Mouse (Mus musculus): ENCODE results near the gene Cpd. TPM values are rescaled to one million over a fixed set of nuclear protein-coding genes. Genes with fewer than 3 reads are reported as not detected.

Gene Cpd
- polyA plus RNA-seq, 1 experiment = 17.6 TPM

GRCm38 (mm10) chr11:76859261-76859660 lies 12.4 kb upstream of the Cpd start:
- H3K4me2 ChIP-seq (ENCODE audit: low read depth) = no peak overlapping the region
- no peaks in the 10 kb centered on the region for H3K79me2 ChIP-seq (ENCODE audit: control insufficient read depth, insufficient read depth)
- no peak overlapping the region for H3ac ChIP-seq (ENCODE audit: control insufficient read depth, insufficient read length)
- H3K36me3 ChIP-seq (ENCODE audit: control insufficient read depth, insufficient read depth) = no peaks in the 10 kb centered on the region
- no peak overlapping the region for H3K4me3 ChIP-seq
- TF ChIP-seq TCF3 (IDR thresholded peaks at IDR 0.05; ENCODE audit: insufficient read length, low read depth) (no peak), E2F4 (IDR thresholded peaks at IDR 0.05; ENCODE audit: insufficient read depth) (no peak), SRF (IDR thresholded peaks at IDR 0.05; ENCODE audit: control insufficient read depth, insufficient read length, low read depth) (no peak), TCF12 (IDR thresholded peaks at IDR 0.05; ENCODE audit: insufficient read depth, poor library complexity, severe bottlenecking) (no peak), CEBPB (IDR thresholded peaks at IDR 0.05; ENCODE audit: insufficient read depth, poor library complexity, severe bottlenecking) (no peak), MYOD1 (IDR thresholded peaks at IDR 0.05; ENCODE audit: control insufficient read depth in 1 of 3, insufficient read length in 2 of 3, low read depth in 2 of 3) (no peak), POLR2A (IDR thresholded peaks at IDR 0.05; ENCODE audit: insufficient read length, low read depth) (no peak), REST (IDR thresholded peaks at IDR 0.05; ENCODE audit: insufficient read depth, insufficient read length) (no peak), MYOG (IDR thresholded peaks at IDR 0.05; ENCODE audit: control insufficient read depth in 1 of 3, insufficient read depth in 1 of 3, insufficient read length in 2 of 3, low read depth in 2 of 3) (no peak), MAX (IDR thresholded peaks at IDR 0.05; ENCODE audit: low read depth) (no peak), USF1 (IDR thresholded peaks at IDR 0.05; ENCODE audit: low read depth) (no peak), POLR2AphosphoS2 (IDR thresholded peaks at IDR 0.05; ENCODE audit: insufficient read length, low read depth) (no peak)
- no peaks in the 10 kb centered on the region for H3K27me3 ChIP-seq (ENCODE audit: control insufficient read depth, insufficient read depth, insufficient read length)

DNA sequence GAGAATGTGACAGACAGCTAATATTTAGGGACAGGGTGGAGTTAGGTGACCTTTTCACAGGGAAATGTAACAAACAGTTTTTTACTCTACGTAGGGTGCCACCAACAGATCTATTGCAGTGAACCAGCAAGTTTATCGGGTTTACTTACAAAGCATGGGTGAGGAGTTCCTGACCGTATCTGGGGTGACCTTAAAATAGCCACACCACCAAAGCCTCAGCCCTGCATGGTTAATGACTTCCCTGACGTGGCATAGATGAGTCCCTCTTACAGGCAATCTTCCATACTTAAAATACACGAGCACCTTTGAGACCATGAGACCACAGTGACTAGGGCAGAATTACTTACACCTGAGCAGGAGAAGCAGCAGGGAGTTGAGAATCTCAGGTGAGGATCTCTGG lies 12.0 kb upstream of the Cpd start:
- Histone ChIP-seq H3K79me2 (ENCODE audit: control insufficient read depth, insufficient read depth) (no peaks in the 10 kb centered on the region), H3K4me3 (no peak overlapping the region), H3K36me3 (ENCODE audit: control insufficient read depth, insufficient read depth) (no peaks in the 10 kb centered on the region), H3ac (ENCODE audit: control insufficient read depth, insufficient read length) (no peak overlapping the region), H3K4me2 (ENCODE audit: low read depth) (peak overlapping the region; percentile 26), H3K27me3 (ENCODE audit: control insufficient read depth, insufficient read depth, insufficient read length) (no peaks in the 10 kb centered on the region)
- no peak for TF ChIP-seq E2F4 (IDR thresholded peaks at IDR 0.05; ENCODE audit: insufficient read depth)
- no peak for TF ChIP-seq SRF (IDR thresholded peaks at IDR 0.05; ENCODE audit: control insufficient read depth, insufficient read length, low read depth)
- TF ChIP-seq USF1 (IDR thresholded peaks at IDR 0.05; ENCODE audit: low read depth) = no peak
- TF ChIP-seq MAX (IDR thresholded peaks at IDR 0.05; ENCODE audit: low read depth) = no peak
- no peak for TF ChIP-seq MYOD1 (IDR thresholded peaks at IDR 0.05; ENCODE audit: control insufficient read depth in 1 of 3, insufficient read length in 2 of 3, low read depth in 2 of 3)
- no peak for TF ChIP-seq REST (IDR thresholded peaks at IDR 0.05; ENCODE audit: insufficient read depth, insufficient read length)
- no peak for TF ChIP-seq POLR2A (IDR thresholded peaks at IDR 0.05; ENCODE audit: insufficient read length, low read depth)
- no peak for TF ChIP-seq TCF12 (IDR thresholded peaks at IDR 0.05; ENCODE audit: insufficient read depth, poor library complexity, severe bottlenecking)
- TF ChIP-seq TCF3 (IDR thresholded peaks at IDR 0.05; ENCODE audit: insufficient read length, low read depth) = no peak
- no peak for TF ChIP-seq MYOG (IDR thresholded peaks at IDR 0.05; ENCODE audit: control insufficient read depth in 1 of 3, insufficient read depth in 1 of 3, insufficient read length in 2 of 3, low read depth in 2 of 3)
- no peak for TF ChIP-seq POLR2AphosphoS2 (IDR thresholded peaks at IDR 0.05; ENCODE audit: insufficient read length, low read depth)

GRCm38 (mm10) chr11:76857111-76857510 lies 10.3 kb upstream of the Cpd start:
- Histone ChIP-seq H3K4me3 (no peak overlapping the region), H3K27me3 (ENCODE audit: control insufficient read depth, insufficient read depth, insufficient read length) (no peaks in the 10 kb centered on the region), H3ac (ENCODE audit: control insufficient read depth, insufficient read length) (no peak overlapping the region), H3K36me3 (ENCODE audit: control insufficient read depth, insufficient read depth) (no peaks in the 10 kb centered on the region), H3K79me2 (ENCODE audit: control insufficient read depth, insufficient read depth) (no peaks in the 10 kb centered on the region), H3K4me2 (ENCODE audit: low read depth) (peak overlapping the region; percentile 64)
- peak; percentile 74 to 89 (median 76) for TF ChIP-seq MYOD1 (IDR thresholded peaks at IDR 0.05; ENCODE audit: control insufficient read depth in 1 of 3, insufficient read length in 2 of 3, low read depth in 2 of 3)
- no peak for TF ChIP-seq MAX (IDR thresholded peaks at IDR 0.05; ENCODE audit: low read depth)
- peak in 2 of 3 experiments; percentile 43 to 50 for TF ChIP-seq MYOG (IDR thresholded peaks at IDR 0.05; ENCODE audit: control insufficient read depth in 1 of 3, insufficient read depth in 1 of 3, insufficient read length in 2 of 3, low read depth in 2 of 3)

- peak overlapping the region; percentile 64 for H3K4me2 ChIP-seq (ENCODE audit: low read depth)
- no peak overlapping the region for H3ac ChIP-seq (ENCODE audit: control insufficient read depth, insufficient read length)
- no peak overlapping the region for H3K4me3 ChIP-seq
- no peaks in the 10 kb centered on the region for H3K27me3 ChIP-seq (ENCODE audit: control insufficient read depth, insufficient read depth, insufficient read length)
- TF ChIP-seq MYOD1 (IDR thresholded peaks at IDR 0.05; ENCODE audit: control insufficient read depth in 1 of 3, insufficient read length in 2 of 3, low read depth in 2 of 3) (no peak), POLR2A (IDR thresholded peaks at IDR 0.05; ENCODE audit: insufficient read length, low read depth) (no peak), CEBPB (IDR thresholded peaks at IDR 0.05; ENCODE audit: insufficient read depth, poor library complexity, severe bottlenecking) (no peak), E2F4 (IDR thresholded peaks at IDR 0.05; ENCODE audit: insufficient read depth) (no peak), SRF (IDR thresholded peaks at IDR 0.05; ENCODE audit: control insufficient read depth, insufficient read length, low read depth) (no peak), MYOG (IDR thresholded peaks at IDR 0.05; ENCODE audit: control insufficient read depth in 1 of 3, insufficient read depth in 1 of 3, insufficient read length in 2 of 3, low read depth in 2 of 3) (no peak), MAX (IDR thresholded peaks at IDR 0.05; ENCODE audit: low read depth) (no peak), REST (IDR thresholded peaks at IDR 0.05; ENCODE audit: insufficient read depth, insufficient read length) (no peak), POLR2AphosphoS2 (IDR thresholded peaks at IDR 0.05; ENCODE audit: insufficient read length, low read depth) (no peak), TCF3 (IDR thresholded peaks at IDR 0.05; ENCODE audit: insufficient read length, low read depth) (no peak)
- H3K79me2 ChIP-seq (ENCODE audit: control insufficient read depth, insufficient read depth) = no peaks in the 10 kb centered on the region
- no peaks in the 10 kb centered on the region for H3K36me3 ChIP-seq (ENCODE audit: control insufficient read depth, insufficient read depth)
Measured at GRCm38 (mm10) chr11:76856601-76857000, 9.8 kb upstream of the Cpd start.

All from myocyte (in vitro differentiated cells).